Mouse (Mus musculus): ENCODE results near the gene 2310022A10Rik.
A peak's percentile ranks its signal among the peaks of the same experiment; 100 is the strongest.

2310022A10Rik gene

DNA sequence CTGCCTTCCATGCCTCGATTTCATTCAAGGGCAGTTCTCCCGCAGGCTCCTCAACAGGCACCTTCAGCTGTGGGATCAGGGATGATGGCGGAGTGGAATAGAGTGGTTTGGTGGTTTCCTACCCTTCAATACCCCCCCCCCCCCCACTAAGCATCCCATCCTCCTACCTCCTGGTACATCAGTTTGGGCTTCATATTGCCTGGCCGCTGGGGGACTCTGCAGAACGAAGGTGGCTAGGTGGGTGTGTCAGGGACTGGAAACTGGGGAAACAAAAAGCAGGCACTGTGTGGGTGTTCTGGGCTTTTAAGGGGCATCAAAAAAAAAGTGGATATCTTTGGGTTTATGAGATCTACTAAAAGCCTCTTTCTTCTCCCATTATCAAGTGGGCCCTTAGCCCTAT, 11.1 kb upstream of the 2310022A10Rik start:
- no peak for DNase-seq

GRCm38 (mm10) chr7:27542392-27543033, 10.5 kb upstream of the 2310022A10Rik start:
- peak; percentile 86 for DNase-seq

- DNase-seq, result no peak
Measured at GRCm38 (mm10) chr7:27543065-27543464, 10.0 kb upstream of the 2310022A10Rik start.

DNA sequence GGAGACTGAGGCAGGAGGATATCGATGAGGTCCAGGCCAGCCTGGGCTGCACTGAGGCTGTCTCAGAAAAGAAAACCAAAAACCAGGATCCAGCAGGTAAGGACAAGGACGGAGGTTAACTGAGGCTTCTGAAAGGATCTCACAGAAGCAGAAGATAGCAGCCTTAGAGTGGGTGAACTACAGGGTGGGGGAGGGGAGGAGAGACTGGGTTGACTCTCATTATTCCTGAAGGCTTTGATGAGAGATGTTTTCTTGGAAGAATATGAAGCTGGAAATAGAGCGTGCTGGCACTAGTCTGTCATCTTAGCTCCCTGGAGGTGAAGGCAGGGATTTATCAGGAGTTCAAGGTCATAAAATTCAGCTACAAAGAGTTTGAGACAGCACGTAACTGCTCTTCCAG, 9.2 kb upstream of the 2310022A10Rik start:
- DNase-seq, result no peak

DNA sequence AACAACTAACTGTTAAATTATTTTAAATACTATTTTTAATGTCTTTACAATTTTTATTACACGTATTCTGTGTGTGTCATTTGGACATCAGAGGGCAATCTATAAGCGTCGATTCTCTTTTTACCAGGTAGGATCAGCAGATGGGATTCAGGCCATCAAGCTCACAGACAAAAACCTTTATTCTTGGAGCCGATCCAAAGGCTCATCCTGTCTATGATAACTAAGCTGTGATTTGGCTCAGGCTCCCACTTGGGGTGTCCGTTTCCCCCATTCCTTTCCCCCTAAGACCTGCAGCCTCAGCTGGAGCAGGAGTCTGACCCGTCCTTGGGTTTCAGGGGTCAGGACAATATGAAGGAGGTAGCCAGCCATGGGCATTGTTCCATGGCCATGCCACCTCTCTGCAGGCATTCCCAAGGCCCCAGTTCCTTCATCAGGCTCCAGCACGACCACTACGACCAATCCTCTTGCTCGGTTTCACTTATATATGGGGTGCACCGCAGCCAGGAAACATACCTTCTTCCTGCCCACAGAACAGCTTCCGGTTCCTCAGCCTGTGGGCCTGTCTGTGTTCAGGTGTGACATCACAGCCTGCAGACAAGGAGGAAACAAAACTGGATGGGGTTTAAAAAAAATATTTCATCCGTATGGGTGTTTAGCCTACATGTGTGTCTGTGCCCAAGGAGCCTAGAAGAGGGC, 8.2 kb upstream of the 2310022A10Rik start:
- DNase-seq, result no peak

- DNase-seq, result no peak
Measured at GRCm38 (mm10) chr7:27549597-27549996, 3.4 kb upstream of the 2310022A10Rik start.

DNA sequence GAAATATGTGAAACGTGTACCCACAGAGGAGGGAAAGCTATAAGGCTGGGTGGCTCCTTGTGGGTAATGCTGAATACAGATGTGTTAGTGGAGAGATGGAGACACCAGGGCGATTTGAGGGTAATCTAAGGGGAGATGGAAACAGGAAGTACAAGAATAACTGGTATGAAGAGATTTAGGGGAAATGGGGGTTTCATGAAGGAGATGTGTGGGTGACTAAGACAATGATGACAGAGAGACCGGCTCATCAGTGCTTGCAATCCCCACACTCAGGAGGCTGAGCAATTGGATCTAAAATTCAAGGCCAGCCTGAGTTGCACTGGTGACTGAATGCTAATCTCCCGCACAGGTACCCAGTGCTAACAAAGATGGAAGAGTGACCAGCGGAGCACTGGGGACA, 963 bp upstream of the 2310022A10Rik start:
- DNase-seq, result no peak

GRCm38 (mm10) chr7:27560291-27560887, 7.4 kb downstream of the 2310022A10Rik start:
- DNase-seq, result no peak

GRCm38 (mm10) chr7:27560978-27561377, 7.9 kb downstream of the 2310022A10Rik start:
- no peak for DNase-seq

GRCm38 (mm10) chr7:27569580-27570224, 16.7 kb downstream of the 2310022A10Rik start:
- no peak for DNase-seq

DNA sequence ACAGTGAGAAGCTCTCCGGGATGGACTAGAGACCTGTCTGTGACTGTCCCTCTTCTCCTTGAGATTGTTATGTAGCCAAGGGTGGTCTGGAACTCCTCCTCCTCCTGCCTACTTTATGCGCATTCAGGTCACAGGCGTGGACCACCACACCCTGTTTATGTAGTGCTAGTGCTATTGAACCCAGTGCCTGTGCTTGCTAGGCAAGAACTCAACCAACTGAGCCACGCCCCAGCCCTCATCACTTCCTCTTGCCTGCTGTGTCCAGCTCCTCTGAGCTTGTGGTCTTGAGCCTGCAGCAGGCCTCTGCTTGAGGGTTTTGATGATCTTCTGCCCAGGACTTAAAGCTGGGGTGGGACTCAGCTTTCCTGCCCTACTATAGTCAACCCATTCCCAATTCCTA, 19.1 kb downstream of the 2310022A10Rik start:
- no peak for DNase-seq

DNA sequence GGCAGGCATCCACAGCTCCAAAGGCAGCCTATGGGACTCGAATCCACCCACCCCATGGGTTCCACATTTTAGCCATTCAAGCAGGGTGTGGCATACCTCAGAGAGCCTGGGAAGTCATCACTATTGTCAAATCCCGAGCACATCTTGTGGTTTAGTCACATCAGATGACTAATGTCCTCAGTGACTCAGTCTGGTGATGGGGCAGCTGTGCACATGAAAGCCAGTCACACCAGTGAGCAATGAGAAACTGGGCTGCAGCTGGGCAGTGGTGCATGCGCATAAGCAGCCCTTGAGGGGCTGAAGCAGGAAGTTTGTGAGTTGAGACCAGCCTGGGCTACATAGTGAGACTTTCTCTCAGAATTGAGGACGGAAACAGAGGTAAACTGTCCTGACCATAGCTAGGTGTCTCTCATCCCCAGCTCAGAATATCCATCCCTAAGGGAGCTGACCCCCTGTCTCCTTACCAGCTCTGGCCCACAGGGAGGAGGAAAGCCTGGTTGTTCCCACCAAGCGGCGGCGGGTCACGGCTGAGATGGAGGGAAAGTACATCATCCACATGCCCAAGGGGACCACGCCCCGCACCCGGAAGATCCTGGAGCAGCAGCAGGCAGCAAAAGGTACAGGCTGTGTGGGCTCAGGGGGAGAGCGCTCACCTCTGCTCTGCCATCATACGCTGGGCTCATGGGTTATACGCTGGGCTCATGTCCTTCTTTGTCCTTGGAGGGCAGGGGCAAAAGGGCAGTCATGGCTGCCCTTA, 21.3 kb downstream of the 2310022A10Rik start:
- DNase-seq, result no peak

DNA sequence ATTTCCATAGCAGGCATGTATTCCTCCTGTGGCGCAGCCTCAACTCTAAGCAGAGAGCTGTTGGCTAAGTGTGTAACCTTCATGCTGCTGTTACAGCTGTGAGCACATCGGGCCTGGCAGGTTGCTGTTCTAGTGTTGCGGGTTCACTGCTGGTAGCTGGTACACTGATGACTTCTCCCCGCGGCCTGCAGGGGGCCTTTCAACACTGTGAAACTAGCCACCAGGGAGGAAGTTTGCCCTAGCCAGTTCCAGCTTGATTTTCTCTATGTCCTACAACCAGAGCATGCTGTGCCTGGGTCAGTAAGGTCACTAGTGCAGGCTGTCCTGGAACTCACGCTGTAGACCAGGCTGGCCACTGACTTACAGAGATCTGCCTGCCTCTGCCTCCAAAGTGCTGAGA, 23.9 kb downstream of the 2310022A10Rik start:
- DNase-seq, result peak; percentile 50

DNA sequence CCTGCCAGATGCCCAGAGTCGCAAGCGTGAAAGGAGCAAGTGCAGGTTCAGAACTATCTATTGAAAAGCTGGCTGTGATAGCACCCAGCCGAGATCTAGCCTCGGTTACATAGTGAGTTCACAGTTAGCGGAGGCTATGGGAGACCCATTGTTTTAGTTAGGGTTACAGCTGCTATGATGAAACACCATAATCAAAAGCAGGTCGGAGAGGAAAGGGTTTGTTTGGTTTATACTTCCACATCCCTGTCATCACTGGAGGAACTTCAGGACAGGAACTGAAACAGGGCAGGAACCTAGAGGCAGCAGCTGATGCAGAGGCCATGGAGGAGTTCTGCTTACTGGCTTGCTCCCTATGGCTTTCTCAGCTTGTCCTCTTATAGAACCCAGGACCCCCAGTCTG, 24.6 kb downstream of the 2310022A10Rik start:
- DNase-seq, result no peak

DNA sequence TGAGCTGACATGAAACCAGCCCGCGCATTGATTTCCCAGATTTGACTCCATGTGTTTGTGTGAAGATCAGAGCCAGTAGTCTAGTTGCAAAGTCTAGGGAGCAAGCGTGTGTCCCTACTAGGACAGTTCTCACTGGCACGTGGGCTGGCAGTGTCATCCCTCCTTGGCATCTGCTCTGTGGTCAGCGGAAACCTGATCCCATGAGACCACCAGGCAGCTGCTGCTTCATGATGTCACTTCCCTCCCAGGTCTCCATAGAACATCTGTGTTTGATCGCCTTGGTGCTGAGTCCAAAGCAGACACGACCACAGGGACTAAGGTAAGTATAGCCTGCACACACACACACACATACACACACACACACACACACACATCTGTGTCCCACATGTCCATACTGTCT, 25.4 kb downstream of the 2310022A10Rik start:
- DNase-seq, result no peak

GRCm38 (mm10) chr7:27580380-27581174, 27.5 kb downstream of the 2310022A10Rik start:
- DNase-seq, result no peak

GRCm38 (mm10) chr7:27586861-27587260, 33.8 kb downstream of the 2310022A10Rik start:
- no peak for DNase-seq

DNA sequence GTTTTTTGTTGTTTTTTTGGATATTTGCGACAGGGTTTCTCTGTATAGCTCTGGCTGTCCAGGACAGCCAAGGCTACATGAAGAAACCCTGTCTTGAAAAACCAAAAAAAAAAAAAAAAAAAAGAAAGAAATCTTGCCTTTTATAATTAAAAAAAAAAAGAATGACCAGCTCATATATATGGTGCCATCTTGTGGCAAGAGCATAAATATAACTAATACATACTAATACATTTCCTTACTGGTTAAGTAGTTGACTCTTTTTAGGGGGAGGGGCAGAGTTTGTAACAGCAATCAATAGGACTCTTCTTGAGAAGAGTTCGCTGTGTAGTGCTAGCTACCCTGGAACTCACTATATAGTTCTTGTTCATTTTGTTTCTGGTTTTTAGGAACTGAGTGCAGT, 34.7 kb downstream of the 2310022A10Rik start:
- DNase-seq, result no peak

DNA sequence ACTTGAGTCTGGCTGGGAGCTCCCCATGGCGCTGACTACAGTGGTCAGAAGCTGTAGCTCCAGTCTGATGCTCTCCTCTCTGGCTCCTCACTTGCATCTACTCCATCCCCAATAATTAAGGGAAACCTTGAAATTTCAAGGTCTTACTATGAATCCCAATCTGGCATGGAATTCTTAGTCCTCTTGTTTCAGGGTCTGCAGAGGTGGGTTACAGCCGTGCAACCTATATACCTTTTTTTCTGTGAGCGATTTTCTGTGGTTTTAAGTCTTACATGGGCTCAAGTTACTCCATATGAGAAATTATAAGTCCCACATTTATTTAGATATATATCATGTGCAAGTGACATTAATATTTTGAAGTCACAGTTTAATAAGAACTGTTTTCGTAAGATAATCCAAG, 37.1 kb downstream of the 2310022A10Rik start:
- no peak for DNase-seq

DNA sequence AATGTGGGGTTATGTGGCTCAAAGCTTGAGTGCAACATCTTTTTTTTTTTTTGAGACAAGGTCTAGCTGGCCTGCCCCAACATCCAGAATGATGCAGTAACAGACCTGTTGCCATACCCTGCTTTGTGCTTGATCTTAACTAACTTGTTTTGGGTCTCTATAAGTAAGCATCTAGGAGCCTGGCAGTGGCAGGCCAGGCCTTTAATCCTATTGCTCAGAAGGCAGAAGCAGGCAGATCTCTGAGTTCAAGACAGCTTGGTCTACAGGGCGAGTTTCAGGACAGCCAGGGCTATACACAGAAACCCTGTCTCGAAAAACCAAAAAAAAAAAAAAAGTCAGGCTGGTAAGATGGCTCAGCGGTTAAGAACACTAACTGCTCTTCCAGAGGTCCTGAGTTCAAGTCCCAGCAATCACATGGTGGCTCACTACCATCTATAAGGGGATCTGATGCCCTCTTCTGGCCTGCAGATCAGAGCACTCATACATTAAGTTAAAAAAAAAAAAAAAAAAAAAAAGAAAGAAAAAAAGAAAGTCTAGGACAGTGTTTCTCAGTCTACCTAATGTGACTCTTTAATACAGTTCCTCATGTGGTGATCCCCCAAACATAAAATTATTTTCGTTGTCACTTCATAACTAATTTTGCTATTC, 37.7 kb downstream of the 2310022A10Rik start:
- no peak for DNase-seq
